Mouse (Mus musculus) intestine, embryonic 14.5 days (tissue): ENCODE measurements around the gene Olfr328. TPM values are rescaled to one million over a fixed set of nuclear protein-coding genes. Genes with fewer than 3 reads are reported as not detected.

Experiments
- ATAC-seq: fragments of 200-750 bp; cut with Nextera tagmentation; replicated peaks from 2 replicates; pipeline ENCODE4 v1.8.0; 2017; ENCODE audit warnings: low read depth, moderate number of reproducible peaks, moderate TSS enrichment, moderate library complexity; ENCODE audit not compliant: low FRiP score, low TSS enrichment
- DNase-seq: peaks from one replicate; pipeline ENCODE4 v3.0.0-alpha.2; 2018; ENCODE audit warnings: low spot score
- H3K27ac ChIP-seq: fragments of 300-500 bp; sonication (generic); 2 replicates; pipeline ENCODE4 v1.5.1; 2014; ENCODE audit warnings: low read depth, mild to moderate bottlenecking, control low read depth
- H3K27me3 ChIP-seq: fragments of 300-500 bp; sonication (generic); replicated peaks from 2 replicates; pipeline ENCODE4 v1.6.1; 2014; ENCODE audit warnings: low read length, control low read depth; ENCODE audit not compliant: control insufficient read depth, insufficient read depth
- H3K36me3 ChIP-seq: fragments of 300-500 bp; sonication (generic); 2 replicates; pipeline ENCODE4 v1.6.1; 2014; ENCODE audit warnings: low read length, control low read depth; ENCODE audit not compliant: control insufficient read depth, insufficient read depth
- H3K4me1 ChIP-seq: fragments of 300-500 bp; sonication (generic); replicated peaks from 2 replicates; pipeline ENCODE4 v1.6.1; 2014; ENCODE audit warnings: low read length, control low read depth, mixed read lengths; ENCODE audit not compliant: control insufficient read depth, insufficient read depth
- H3K4me2 ChIP-seq: fragments of 300-500 bp; sonication (generic); 2 replicates; pipeline ENCODE4 v1.6.1; 2014; ENCODE audit warnings: low read length
- H3K4me3 ChIP-seq: fragments of 300-500 bp; sonication (generic); 2 replicates; pipeline ENCODE4 v1.5.1; 2014; ENCODE audit warnings: low read depth, low read length, control low read depth, mixed read lengths
- H3K9ac ChIP-seq: fragments of 300-500 bp; sonication (generic); 2 replicates; pipeline ENCODE4 v1.6.1; 2014; ENCODE audit warnings: mild to moderate bottlenecking, low read length
- H3K9me3 ChIP-seq: fragments of 300-500 bp; sonication (generic); 2 replicates; pipeline ENCODE4 v1.6.1; 2016; ENCODE audit warnings: low read length, control low read depth; ENCODE audit not compliant: control insufficient read depth
- WGBS: fragments of 180-500 bp; shearing (Covaris S2); extraction: QIAGEN DNeasy Blood & Tissue Kit; methylation state at CpG from one replicate; pipeline ENCODE4 v1.1.7; 2014; 5-methylcytosine and 5-hydroxymethylcytosine counted together
- polyA plus RNA-seq: library from polyadenylated mRNA; unstranded; fragments of >200 nt; fragmentation: Nextera tagmentation; extraction: Ambion mirVana; gene quantifications from 2 replicates; pipeline ENCODE4 v1.2.1, GENCODE M21; 2014

Gene Olfr328
- 0.08 TPM in 1 of 2 replicates, not detected in the other for polyA plus RNA-seq

DNA sequence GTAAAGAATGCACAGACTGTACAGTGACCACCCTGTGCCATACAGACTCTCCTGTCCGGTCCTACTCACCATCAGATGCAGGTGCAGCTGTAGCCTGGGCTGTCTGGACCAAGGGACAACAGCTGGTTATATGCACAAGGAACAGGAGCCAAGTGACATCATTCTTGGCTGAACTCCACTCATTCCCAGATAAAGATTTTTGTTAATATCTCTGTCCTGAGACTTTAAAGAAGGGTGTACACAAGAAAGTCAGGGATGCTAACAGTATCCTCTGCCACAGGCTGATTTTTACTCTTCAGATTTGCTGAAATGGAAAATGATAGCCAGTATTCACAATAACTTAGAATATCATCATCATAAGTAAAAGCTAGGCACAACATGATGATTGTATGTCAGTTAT, at the start of gene Olfr328:
TSS of gene Olfr328 (minus strand) at position 101 of the 400 bp plus-strand sequence.
- no peak for DNase-seq
- Histone ChIP-seq H3K9ac (no peak within 1 kb of the TSS), H3K4me1 (no peaks in the 10 kb centered on the region), H3K4me2 (no peak within 1 kb of the TSS), H3K9me3 (no peaks in the 10 kb centered on the region), H3K27me3 (no peaks in the 10 kb centered on the region), H3K4me3 (no peak within 1 kb of the TSS), H3K36me3 (no peaks in the 10 kb centered on the region), H3K27ac (no peak within 1 kb of the TSS)
- ATAC-seq: no peak
- 80% methylated on average over 1 of the region's 1 CpGs for WGBS

DNA sequence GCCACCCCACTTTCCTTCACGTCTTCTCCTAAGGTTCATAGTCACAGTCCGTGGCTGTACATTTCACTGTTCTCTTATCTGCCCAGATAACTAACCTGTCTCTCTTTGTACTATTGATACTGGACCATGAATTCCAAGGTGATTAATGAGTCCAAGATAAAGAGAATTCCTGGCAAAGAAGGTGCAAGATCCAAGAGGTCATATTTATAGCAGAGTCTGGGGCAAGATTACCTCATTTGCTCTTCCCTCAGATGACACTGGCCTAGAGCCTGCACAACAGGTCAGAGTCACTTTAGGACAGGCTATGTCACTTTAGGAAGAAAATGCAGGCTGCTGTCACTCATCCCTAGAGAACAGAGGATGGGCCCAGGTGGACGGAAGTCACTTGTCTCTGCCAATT, 49.8 kb upstream of the Olfr328 start:
- Histone ChIP-seq H3K9ac (no peak overlapping the region), H3K9me3 (no peaks in the 10 kb centered on the region), H3K27me3 (no peaks in the 10 kb centered on the region), H3K27ac (no peak overlapping the region), H3K36me3 (no peaks in the 10 kb centered on the region), H3K4me2 (no peak overlapping the region), H3K4me1 (no peaks in the 10 kb centered on the region), H3K4me3 (no peak overlapping the region)
- DNase-seq (no peak), ATAC-seq (no peak)
- 69% methylated on average over 3 of the region's 3 CpGs for WGBS

DNA sequence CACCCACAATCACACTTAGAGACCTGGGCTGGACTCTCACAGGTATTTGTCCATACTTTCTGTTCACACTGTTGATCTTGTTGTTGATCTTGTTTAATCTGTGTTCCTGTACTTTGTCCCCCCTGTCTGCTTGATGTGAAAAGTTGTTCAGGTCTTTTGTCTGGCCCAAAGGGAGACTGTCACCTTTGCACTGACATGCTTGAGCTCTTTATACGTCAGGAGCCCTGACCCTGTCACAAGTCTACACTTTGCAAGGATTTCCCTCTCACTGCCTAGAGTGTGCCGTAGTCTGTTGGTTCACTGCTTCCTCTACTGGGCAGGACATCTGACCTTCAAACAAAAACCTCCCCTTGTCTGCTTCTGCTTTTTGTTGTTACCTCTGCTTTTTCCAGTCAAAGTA, 49.3 kb upstream of the Olfr328 start:
- no peak for DNase-seq

DNA sequence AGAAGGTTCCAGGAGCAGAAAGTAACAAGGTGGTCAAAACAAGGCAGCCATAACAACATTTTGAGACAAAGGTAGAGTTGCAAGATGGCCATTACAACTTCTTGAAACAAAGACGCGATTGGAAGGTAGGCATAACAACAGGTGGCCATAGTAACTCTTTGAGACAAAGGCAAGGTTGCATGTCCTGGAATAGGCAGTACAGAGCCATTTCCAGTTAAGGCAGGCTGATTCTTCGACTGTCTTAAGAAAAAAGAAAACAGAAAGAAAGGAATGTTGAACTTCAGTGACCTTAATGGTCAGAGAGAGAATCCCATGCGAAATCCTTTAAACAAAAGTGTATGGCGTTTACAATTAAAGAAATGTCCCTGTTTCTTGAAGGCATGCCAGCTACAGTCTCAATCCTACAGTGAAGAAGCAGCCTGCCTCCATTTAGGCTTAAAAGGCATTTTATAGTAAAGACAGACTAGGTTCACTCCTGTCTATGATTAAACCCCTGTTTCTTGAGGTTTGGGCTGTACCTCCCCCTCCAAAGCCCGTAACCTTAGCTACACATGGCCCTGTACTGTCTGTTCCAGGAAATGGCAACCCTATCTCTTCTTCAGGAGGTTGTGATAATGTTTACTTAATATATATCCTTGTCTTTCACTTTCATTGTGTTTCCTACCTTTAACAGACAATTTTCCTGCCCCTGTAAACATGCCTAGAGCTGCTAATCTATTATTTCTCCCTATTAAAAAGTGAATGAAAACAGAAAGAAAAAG, 47.5 kb upstream of the Olfr328 start:
- H3K4me1 ChIP-seq: no peaks in the 10 kb centered on the region
- DNase-seq: no peak
- no peaks in the 10 kb centered on the region for H3K36me3 ChIP-seq
- H3K4me3 ChIP-seq: no peak overlapping the region
- 59% methylated on average over 6 of the region's 6 CpGs for WGBS
- no peak for ATAC-seq
- H3K9me3 ChIP-seq: no peaks in the 10 kb centered on the region
- H3K27me3 ChIP-seq: no peaks in the 10 kb centered on the region
- H3K9ac ChIP-seq: no peak overlapping the region
- no peak overlapping the region for H3K27ac ChIP-seq
- H3K4me2 ChIP-seq: no peak overlapping the region

More for the DNA sequence above, 49.3 kb upstream of the Olfr328 start:
- Histone ChIP-seq H3K27ac (no peak overlapping the region), H3K4me1 (no peaks in the 10 kb centered on the region), H3K27me3 (no peaks in the 10 kb centered on the region), H3K36me3 (no peaks in the 10 kb centered on the region), H3K9me3 (no peaks in the 10 kb centered on the region), H3K4me2 (no peak overlapping the region), H3K9ac (no peak overlapping the region), H3K4me3 (no peak overlapping the region)
- ATAC-seq: no peak
- 66% methylated on average over 2 of the region's 2 CpGs for WGBS

DNA sequence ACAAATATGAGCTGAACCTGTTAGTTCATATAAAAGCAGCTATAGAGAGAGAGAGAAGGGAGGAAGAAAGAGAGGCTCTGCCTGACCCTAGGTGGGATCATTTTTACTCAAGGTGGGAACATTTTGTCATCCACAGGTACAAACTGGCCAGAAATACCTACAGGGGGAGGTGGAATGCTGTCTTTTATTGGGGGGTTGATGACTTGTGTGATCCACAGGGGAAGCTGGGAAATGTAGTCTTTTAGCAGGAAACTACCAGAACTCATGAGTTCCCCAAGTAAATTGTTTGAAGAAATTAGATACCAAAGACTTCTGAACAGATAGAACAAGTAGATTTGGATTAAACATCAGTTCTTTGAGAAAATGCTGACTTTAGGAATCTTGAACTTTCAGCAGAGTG, 46.6 kb upstream of the Olfr328 start:
- no peaks in the 10 kb centered on the region for H3K36me3 ChIP-seq
- H3K9me3 ChIP-seq: no peaks in the 10 kb centered on the region
- H3K9ac ChIP-seq: no peak overlapping the region
- ATAC-seq (no peak), DNase-seq (no peak)
- no peaks in the 10 kb centered on the region for H3K27me3 ChIP-seq
- no peak overlapping the region for H3K4me3 ChIP-seq
- H3K4me2 ChIP-seq: no peak overlapping the region
- H3K4me1 ChIP-seq: no peaks in the 10 kb centered on the region
- no peak overlapping the region for H3K27ac ChIP-seq

DNA sequence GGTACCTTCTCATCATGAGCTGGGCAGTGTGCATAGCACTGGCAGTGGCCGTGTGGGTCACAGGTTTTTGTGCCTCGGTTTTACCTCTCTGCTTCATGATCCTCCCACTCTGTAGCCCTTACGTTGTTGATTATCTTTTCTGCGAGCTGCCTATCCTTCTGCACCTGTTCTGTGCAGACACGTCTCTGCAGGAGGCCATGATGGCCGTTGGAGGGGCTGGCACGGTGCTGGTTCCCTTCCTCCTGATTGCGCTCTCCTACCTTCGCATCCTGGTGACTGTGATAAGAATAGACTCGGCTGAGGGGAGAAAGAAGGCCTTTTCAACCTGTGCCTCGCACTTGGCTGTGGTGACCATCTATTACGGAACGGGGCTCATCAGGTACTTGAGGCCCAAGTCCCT, 42.4 kb upstream of the Olfr328 start:
- DNase-seq: no peak
- 89% methylated on average over 13 of the region's 13 CpGs for WGBS

DNA sequence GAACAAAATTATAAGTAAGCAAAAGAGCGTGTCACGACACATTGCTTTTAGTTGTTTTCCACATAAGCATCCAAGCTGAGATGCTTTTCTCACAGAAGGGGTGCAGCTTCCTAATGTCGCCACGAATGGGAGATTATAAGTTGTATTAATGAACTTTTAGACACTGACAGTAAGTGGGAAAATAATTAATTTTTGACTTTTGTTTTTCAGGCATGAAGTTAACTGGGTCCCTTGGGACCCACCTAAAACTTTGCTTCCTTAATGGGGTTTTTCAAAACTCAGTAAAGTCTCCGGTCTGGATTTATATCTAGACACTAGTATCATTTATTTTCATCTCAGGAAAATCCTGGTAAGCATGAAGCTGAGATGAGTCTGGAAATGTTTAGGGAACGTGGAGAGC, 39.4 kb upstream of the Olfr328 start, which contains the start of gene Olfr324:
TSS of gene Olfr324 (plus strand) at position 301 of the 400 bp plus-strand sequence.
- WGBS: 77% methylated on average over 6 of the region's 6 CpGs
- no peak within 1 kb of the TSS for H3K9ac ChIP-seq
- no peaks in the 10 kb centered on the region for H3K36me3 ChIP-seq
- H3K4me1 ChIP-seq: no peaks in the 10 kb centered on the region
- no peaks in the 10 kb centered on the region for H3K9me3 ChIP-seq
- H3K27ac ChIP-seq: no peak within 1 kb of the TSS
- no peak within 1 kb of the TSS for H3K4me2 ChIP-seq
- ATAC-seq (no peak), DNase-seq (no peak)
- no peak within 1 kb of the TSS for H3K4me3 ChIP-seq
- no peaks in the 10 kb centered on the region for H3K27me3 ChIP-seq

More for the DNA sequence above, 42.4 kb upstream of the Olfr328 start:
- no peak for ATAC-seq
- Histone ChIP-seq H3K9me3 (no peaks in the 10 kb centered on the region), H3K4me3 (no peak overlapping the region), H3K4me1 (no peaks in the 10 kb centered on the region), H3K4me2 (no peak overlapping the region), H3K36me3 (no peaks in the 10 kb centered on the region), H3K27me3 (no peaks in the 10 kb centered on the region), H3K27ac (no peak overlapping the region), H3K9ac (no peak overlapping the region)

DNA sequence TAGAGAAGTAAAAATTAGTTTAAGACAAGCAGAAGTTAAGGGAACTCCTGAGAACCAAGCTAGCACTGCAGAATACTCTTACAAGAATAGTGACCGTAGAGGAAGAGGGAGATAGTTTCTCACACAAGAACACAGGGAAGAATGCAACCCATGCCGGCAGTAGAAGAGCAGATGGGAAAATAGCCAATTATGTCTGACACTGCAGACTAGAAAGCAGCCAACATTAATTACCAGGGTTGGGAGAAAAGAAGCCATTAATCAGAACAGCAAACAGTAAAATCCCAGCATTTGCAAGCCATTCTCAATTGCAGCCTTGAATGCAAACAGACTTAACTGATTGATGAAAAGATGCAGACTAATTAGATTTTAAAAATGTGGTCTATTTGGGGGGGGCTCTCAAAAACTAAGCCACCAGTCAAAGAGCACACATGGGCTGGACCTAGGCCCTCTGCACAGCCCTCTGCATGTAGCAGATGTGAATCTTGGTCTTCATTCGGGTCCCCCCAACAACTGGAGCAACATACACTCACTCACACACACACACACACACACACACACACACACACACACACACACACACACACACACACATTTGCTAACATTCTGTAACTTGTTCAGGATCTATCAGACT, 33.3 kb upstream of the Olfr328 start:
- 58% methylated on average over 3 of the region's 3 CpGs for WGBS
- Histone ChIP-seq H3K4me2 (no peak overlapping the region), H3K9me3 (no peaks in the 10 kb centered on the region), H3K4me3 (no peak overlapping the region), H3K9ac (no peak overlapping the region), H3K4me1 (no peaks in the 10 kb centered on the region), H3K27ac (no peak overlapping the region), H3K36me3 (no peaks in the 10 kb centered on the region), H3K27me3 (no peaks in the 10 kb centered on the region)
- DNase-seq (no peak), ATAC-seq (no peak)
